Mouse (Mus musculus) 3134 (cell line): ENCODE results near the gene Moxd2.

ENCODE experiments used
- DNase-seq: peaks from one replicate; pipeline ENCODE4 v3.0.0-alpha.2; 2011; ENCODE audit warnings: low spot score; ENCODE audit not compliant: insufficient read length; ENCODE audit errors: extremely low read depth

Moxd2 gene

GRCm38 (mm10) chr6:40887394-40887793 lies at the start of gene Moxd2:
Gene Moxd2 (minus strand): TSS chr6:40887494.
- no peak for DNase-seq

- DNase-seq, result no peak
These were observed 32.7 kb upstream of the Moxd2 start for GRCm38 (mm10) chr6:40919954-40920353.

GRCm38 (mm10) chr6:40900287-40900686 lies 13.0 kb upstream of the Moxd2 start, which contains the start of gene Prss58:
Gene Prss58 (minus strand): TSS chr6:40900387.
- DNase-seq, result no peak

- no peak for DNase-seq
These were observed 7.4 kb upstream of the Moxd2 start for GRCm38 (mm10) chr6:40894716-40895115.

- no peak for DNase-seq
These were observed 6.3 kb upstream of the Moxd2 start for GRCm38 (mm10) chr6:40893577-40893976.

GRCm38 (mm10) chr6:40891754-40892153 lies 4.5 kb upstream of the Moxd2 start:
- DNase-seq, result no peak

GRCm38 (mm10) chr6:40890973-40891372 lies 3.7 kb upstream of the Moxd2 start:
- DNase-seq, result no peak

GRCm38 (mm10) chr6:40845283-40845682 lies 42.0 kb downstream of the Moxd2 start:
- no peak for DNase-seq
